Mouse (Mus musculus) stomach, embryonic 15.5 days (tissue): ENCODE measurements around the gene Hs3st6. TPM values are rescaled to one million over a fixed set of nuclear protein-coding genes. Genes with fewer than 3 reads are reported as not detected.

Experiments
- ATAC-seq: fragments of 200-750 bp; cut with Nextera tagmentation; 2 replicates; pipeline ENCODE4 v1.8.0; 2017; ENCODE audit warnings: low read depth, moderate number of reproducible peaks, moderate TSS enrichment; ENCODE audit not compliant: insufficient read depth, low FRiP score
- H3K27ac ChIP-seq: fragments of 300-500 bp; sonication (generic); 2 replicates; pipeline ENCODE4 v1.5.1; 2015; ENCODE audit warnings: mild to moderate bottlenecking, inconsistent platforms
- H3K27me3 ChIP-seq: fragments of 300-500 bp; sonication (generic); replicated peaks from 2 replicates; pipeline ENCODE4 v1.6.1; 2015; ENCODE audit warnings: inconsistent platforms
- H3K36me3 ChIP-seq: fragments of 300-500 bp; sonication (generic); 2 replicates; pipeline ENCODE4 v1.6.1; 2015; ENCODE audit warnings: inconsistent platforms
- H3K4me1 ChIP-seq: fragments of 300-500 bp; sonication (generic); 2 replicates; pipeline ENCODE4 v1.6.1; 2015; ENCODE audit warnings: inconsistent platforms
- H3K4me2 ChIP-seq: fragments of 300-500 bp; sonication (generic); 2 replicates; pipeline ENCODE4 v1.6.1; 2015; ENCODE audit warnings: mild to moderate bottlenecking, inconsistent platforms
- H3K4me3 ChIP-seq: fragments of 300-500 bp; sonication (generic); replicated peaks from 2 replicates; pipeline ENCODE4 v1.5.1; 2015; ENCODE audit warnings: inconsistent platforms
- H3K9ac ChIP-seq: fragments of 300-500 bp; sonication (generic); 2 replicates; pipeline ENCODE4 v1.6.1; 2015; ENCODE audit warnings: inconsistent platforms
- H3K9me3 ChIP-seq: fragments of 300-500 bp; sonication (generic); 2 replicates; pipeline ENCODE4 v1.6.1; 2016; ENCODE audit warnings: inconsistent platforms
- WGBS: fragments of 180-500 bp; shearing (Covaris S2); methylation state at CpG from one replicate; pipeline ENCODE4 v1.1.7; 2015; 5-methylcytosine and 5-hydroxymethylcytosine counted together
- polyA plus RNA-seq: library from polyadenylated mRNA; unstranded; fragments of >200 nt; fragmentation: Nextera tagmentation; extraction: Ambion mirVana; gene quantifications from 2 replicates; pipeline ENCODE4 v1.2.1, GENCODE M21; 2015

The Hs3st6 gene
- polyA plus RNA-seq, 1 experiment from 2014 or later, result 1.5 TPM

DNA sequence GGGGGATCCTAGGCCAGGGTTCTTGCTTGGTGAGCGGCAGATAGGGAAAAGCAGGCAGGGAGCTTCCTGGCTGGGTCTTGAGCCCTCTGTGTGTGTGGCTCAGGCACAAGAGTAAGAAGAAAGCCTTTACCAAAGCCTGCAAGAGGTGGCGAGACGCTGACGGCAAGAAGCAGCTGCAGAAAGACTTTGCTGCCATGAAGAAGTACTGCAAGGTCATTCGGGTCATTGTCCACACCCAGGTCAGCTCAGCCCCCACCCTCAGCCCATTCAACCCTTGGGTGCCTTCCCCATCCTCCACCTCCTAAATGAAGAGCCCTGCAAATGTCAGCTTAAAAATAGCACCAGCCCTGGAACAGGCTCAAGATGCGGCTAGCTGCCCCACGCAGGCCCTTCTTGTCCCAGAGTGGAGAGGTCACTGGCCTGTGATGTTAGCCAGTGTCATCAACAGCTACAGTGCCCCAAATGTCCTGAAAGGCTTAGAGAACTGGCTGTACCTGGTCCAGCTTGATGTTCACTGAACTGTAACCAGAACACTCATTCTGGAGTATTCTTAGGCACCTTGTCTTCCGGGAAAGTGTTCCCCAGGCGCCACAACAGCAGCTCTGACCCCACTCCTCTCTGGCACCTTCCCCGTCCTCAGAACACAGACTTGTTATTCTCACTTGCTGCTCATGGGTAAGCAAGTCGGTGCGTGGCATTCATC lies 20.4 kb upstream of the Hs3st6 start:
- peaks cover 11% of the 10 kb centered on the region; the same call in 1 of the 2 replicates for H3K4me1 ChIP-seq
- H3K27ac ChIP-seq, result no peak overlapping the region
- no peaks in the 10 kb centered on the region for H3K27me3 ChIP-seq
- H3K36me3 ChIP-seq, result no peaks in the 10 kb centered on the region
- ATAC-seq, result no peak
- H3K9ac ChIP-seq, result no peak overlapping the region
- H3K4me2 ChIP-seq, result no peak overlapping the region
- H3K9me3 ChIP-seq, result no peaks in the 10 kb centered on the region
- H3K4me3 ChIP-seq, result no peak overlapping the region
- WGBS, result 76% methylated on average over 12 of the region's 12 CpGs

- ATAC-seq, result no peak
- 87% methylated on average over 21 of the region's 21 CpGs for WGBS
- peaks cover 11% of the 10 kb centered on the region; the same call in 1 of the 2 replicates for H3K4me1 ChIP-seq
- H3K4me2 ChIP-seq, result no peak overlapping the region
- no peak overlapping the region for H3K4me3 ChIP-seq
- no peak overlapping the region for H3K9ac ChIP-seq
- no peaks in the 10 kb centered on the region for H3K27me3 ChIP-seq
- H3K9me3 ChIP-seq, result no peaks in the 10 kb centered on the region
- no peak overlapping the region for H3K27ac ChIP-seq
- H3K36me3 ChIP-seq, result no peaks in the 10 kb centered on the region
These were observed 19.2 kb upstream of the Hs3st6 start for GRCm38 (mm10) chr17:24733434-24734050.

- Histone ChIP-seq H3K9ac (no peak overlapping the region), H3K27ac (no peak overlapping the region), H3K36me3 (no peaks in the 10 kb centered on the region), H3K4me3 (no peak overlapping the region), H3K9me3 (no peaks in the 10 kb centered on the region), H3K4me2 (no peak overlapping the region), H3K4me1 (peaks cover 14% of the 10 kb centered on the region; the same call in 1 of the 2 replicates), H3K27me3 (no peaks in the 10 kb centered on the region)
- WGBS, result 83% methylated on average over 1 of the region's 1 CpGs
- no peak for ATAC-seq
These were observed 18.3 kb upstream of the Hs3st6 start for GRCm38 (mm10) chr17:24734513-24734912.

GRCm38 (mm10) chr17:24735446-24735845 lies 17.3 kb upstream of the Hs3st6 start:
- 87% methylated on average over 7 of the region's 7 CpGs for WGBS
- Histone ChIP-seq H3K9ac (no peak overlapping the region), H3K9me3 (no peaks in the 10 kb centered on the region), H3K4me3 (no peak overlapping the region), H3K27me3 (no peaks in the 10 kb centered on the region), H3K27ac (no peak overlapping the region), H3K36me3 (0 out of 2 replicates have a peak, but pooled peaks cover 6% of the 10 kb centered on the region), H3K4me1 (peaks cover 19% of the 10 kb centered on the region; the same call in 1 of the 2 replicates), H3K4me2 (no peak overlapping the region)
- ATAC-seq, result no peak

DNA sequence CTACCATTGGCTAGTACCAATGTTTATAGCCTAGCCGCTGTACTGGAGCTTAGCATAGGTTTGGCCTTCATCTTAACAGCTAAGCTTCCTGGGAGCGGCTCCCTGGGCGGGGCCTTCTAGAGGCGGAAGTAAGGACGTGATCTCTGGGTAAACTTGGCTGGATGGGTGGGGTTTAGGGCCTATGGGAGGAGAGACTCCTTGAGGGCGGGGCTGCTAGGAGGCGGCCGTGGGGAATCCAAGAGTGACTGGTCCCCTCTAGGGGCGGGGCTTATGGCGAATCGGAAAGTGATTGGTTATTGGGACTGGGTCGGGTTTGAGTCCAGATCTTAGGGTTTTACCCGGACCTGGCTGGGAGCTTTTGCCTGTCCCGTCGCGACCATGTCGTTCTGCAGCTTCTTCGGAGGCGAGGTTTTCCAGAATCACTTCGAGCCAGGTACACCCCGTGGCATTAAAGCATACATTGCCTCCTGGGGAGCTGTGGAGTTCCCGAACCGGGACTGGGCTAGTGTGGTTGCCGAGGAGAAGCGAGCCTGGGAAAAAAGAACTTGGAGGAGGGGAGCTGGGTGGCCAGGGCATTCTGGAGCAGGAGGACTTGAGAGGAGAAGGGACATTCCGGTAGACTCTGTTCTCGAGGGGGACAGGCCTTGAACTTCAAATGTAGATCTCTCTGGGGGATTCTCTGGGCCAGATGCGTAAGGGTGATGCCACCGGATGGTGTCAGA lies 16.3 kb upstream of the Hs3st6 start, which contains the start of gene Msrb1:
TSS of gene Msrb1 (plus strand) at position 313 of the 722 bp plus-strand sequence.
- no peaks in the 10 kb centered on the region for H3K9me3 ChIP-seq
- peaks cover 10% of the 10 kb centered on the region; the same call in 1 of the 2 replicates for H3K36me3 ChIP-seq
- no peaks in the 10 kb centered on the region for H3K27me3 ChIP-seq
- peak within 1 kb of the TSS; percentile 71 for H3K4me3 ChIP-seq
- under 1% methylated on average over 29 of the region's 29 CpGs for WGBS
- peak within 1 kb of the TSS; percentile 40 for H3K9ac ChIP-seq
- H3K4me2 ChIP-seq, result peak within 1 kb of the TSS; percentile 91
- ATAC-seq, result peak; percentile 97
- H3K4me1 ChIP-seq, result peaks cover 19% of the 10 kb centered on the region; the same call in 1 of the 2 replicates
- H3K27ac ChIP-seq, result peak within 1 kb of the TSS; percentile 62

- Histone ChIP-seq H3K4me2 (peak overlapping the region; percentile 91), H3K27ac (peak overlapping the region; percentile 49; the same call in 1 of the 2 replicates), H3K9me3 (no peaks in the 10 kb centered on the region), H3K4me1 (peaks cover 19% of the 10 kb centered on the region; the same call in 1 of the 2 replicates), H3K36me3 (peaks cover 10% of the 10 kb centered on the region; the same call in 1 of the 2 replicates), H3K27me3 (no peaks in the 10 kb centered on the region), H3K4me3 (peak overlapping the region; percentile 71), H3K9ac (peak overlapping the region; percentile 40)
- no peak for ATAC-seq
- 20% methylated on average over 8 of the region's 8 CpGs for WGBS
These were observed 15.5 kb upstream of the Hs3st6 start for GRCm38 (mm10) chr17:24737135-24737810.

DNA sequence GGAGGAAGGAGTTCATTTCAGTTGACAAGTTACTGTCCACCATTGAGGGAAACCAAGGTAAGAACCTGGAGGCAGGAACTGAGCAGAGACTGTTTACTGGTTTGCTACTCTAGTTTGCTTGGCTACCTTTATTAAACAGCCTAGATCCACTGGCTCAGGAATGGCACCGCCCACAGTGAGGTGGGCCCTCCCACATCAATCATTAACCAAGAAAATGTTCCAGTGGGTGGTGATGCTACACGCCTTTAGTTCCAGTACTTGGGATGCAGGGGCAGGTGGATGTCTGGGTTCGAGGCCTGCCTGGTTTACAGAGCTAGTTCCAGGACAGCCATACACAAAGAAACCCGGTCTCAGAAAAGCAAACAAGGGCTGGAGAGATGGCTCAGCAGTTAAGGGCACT lies 14.6 kb upstream of the Hs3st6 start:
- Histone ChIP-seq H3K4me3 (no peak overlapping the region), H3K4me1 (peaks cover 19% of the 10 kb centered on the region; the same call in 1 of the 2 replicates), H3K27ac (no peak overlapping the region), H3K4me2 (no peak overlapping the region), H3K9me3 (no peaks in the 10 kb centered on the region), H3K9ac (no peak overlapping the region), H3K27me3 (no peaks in the 10 kb centered on the region), H3K36me3 (peaks cover 10% of the 10 kb centered on the region; the same call in 1 of the 2 replicates)
- ATAC-seq, result no peak
- 80% methylated on average over 4 of the region's 4 CpGs for WGBS

DNA sequence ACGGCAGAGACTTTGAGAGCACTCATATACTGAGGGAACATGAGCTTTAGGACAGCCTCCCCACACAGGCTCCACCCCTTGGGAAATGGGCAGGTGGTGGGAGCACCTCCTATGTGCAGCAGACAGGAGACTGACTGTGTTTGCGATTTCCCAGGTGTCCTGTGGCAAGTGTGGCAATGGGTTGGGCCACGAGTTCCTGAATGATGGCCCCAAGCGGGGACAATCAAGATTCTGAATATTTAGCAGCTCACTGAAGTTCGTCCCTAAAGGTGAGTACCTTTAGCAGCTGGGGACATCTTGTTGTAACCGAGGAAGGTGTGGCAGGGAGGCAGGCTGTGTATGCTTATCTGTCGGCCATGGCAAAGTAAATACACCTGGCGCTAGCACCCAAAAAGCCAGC lies 12.9 kb upstream of the Hs3st6 start:
- ATAC-seq, result no peak
- H3K36me3 ChIP-seq, result peaks cover 10% of the 10 kb centered on the region; the same call in 1 of the 2 replicates
- H3K4me2 ChIP-seq, result no peak overlapping the region
- 67% methylated on average over 8 of the region's 8 CpGs for WGBS
- no peak overlapping the region for H3K9ac ChIP-seq
- no peak overlapping the region for H3K4me3 ChIP-seq
- no peaks in the 10 kb centered on the region for H3K27me3 ChIP-seq
- no peak overlapping the region; the same call in 1 of the 2 replicates for H3K27ac ChIP-seq
- no peaks in the 10 kb centered on the region for H3K9me3 ChIP-seq
- peaks cover 19% of the 10 kb centered on the region; the same call in 1 of the 2 replicates for H3K4me1 ChIP-seq

- no peak for ATAC-seq
- no peak overlapping the region for H3K27ac ChIP-seq
- H3K4me2 ChIP-seq, result no peak overlapping the region
- no peaks in the 10 kb centered on the region for H3K27me3 ChIP-seq
- WGBS, result 78% methylated on average over 8 of the region's 8 CpGs
- peaks cover 10% of the 10 kb centered on the region; the same call in 1 of the 2 replicates for H3K36me3 ChIP-seq
- H3K9ac ChIP-seq, result no peak overlapping the region
- H3K4me3 ChIP-seq, result no peak overlapping the region
- H3K4me1 ChIP-seq, result 0 out of 2 replicates have a peak, but pooled peaks cover 13% of the 10 kb centered on the region
- H3K9me3 ChIP-seq, result no peaks in the 10 kb centered on the region
These were observed 10.5 kb upstream of the Hs3st6 start for GRCm38 (mm10) chr17:24742307-24742706.

DNA sequence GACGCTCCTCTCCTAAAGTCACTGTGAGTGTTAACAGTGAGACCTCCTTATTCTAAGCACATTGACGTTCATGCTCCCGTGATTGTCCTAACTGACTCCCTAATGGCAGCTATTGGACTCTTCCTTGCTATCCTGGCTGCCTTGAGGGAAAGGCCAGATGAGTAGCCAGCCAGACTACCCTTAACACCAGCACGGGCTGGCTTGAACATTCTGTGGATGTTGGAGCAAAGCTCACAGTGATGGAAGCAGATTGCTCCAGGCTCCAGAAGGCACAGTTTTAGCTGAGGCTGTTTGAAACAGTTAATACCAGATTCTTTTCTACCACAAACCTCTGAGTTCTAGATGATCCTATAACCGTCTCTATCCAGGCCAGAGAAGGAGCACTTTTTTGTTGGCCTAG lies 8.9 kb upstream of the Hs3st6 start:
- Histone ChIP-seq H3K27me3 (no peaks in the 10 kb centered on the region), H3K4me3 (no peak overlapping the region), H3K9me3 (no peaks in the 10 kb centered on the region), H3K9ac (no peak overlapping the region), H3K4me2 (no peak overlapping the region), H3K4me1 (0 out of 2 replicates have a peak, but pooled peaks cover 12% of the 10 kb centered on the region), H3K27ac (no peak overlapping the region), H3K36me3 (peaks cover 10% of the 10 kb centered on the region; the same call in 1 of the 2 replicates)
- ATAC-seq, result no peak
- WGBS, result 79% methylated on average over 5 of the region's 5 CpGs

DNA sequence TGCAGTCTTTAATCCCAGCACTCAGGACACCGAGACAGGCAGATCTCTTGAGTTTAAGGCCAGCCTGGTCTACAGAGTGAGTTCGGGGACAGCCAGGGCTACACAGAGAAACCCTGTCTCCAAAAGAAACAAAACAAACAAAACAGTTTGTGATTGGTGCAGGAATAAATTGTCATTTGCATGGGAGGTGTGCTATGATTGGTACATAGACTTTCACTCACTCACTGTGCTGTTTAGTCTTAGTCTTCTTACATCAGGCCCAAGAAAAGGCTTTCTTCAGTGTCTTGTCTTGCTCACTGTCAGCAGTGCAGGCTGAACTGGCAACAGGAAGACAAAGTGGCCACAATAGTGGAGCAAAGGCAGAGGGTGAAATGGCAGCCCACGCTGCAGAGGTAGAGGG lies 8.4 kb upstream of the Hs3st6 start:
- WGBS, result 67% methylated on average over 3 of the region's 3 CpGs
- H3K4me2 ChIP-seq, result no peak overlapping the region
- H3K4me3 ChIP-seq, result no peak overlapping the region
- peaks cover 10% of the 10 kb centered on the region; the same call in 1 of the 2 replicates for H3K36me3 ChIP-seq
- no peak for ATAC-seq
- no peaks in the 10 kb centered on the region for H3K27me3 ChIP-seq
- no peaks in the 10 kb centered on the region for H3K9me3 ChIP-seq
- 0 out of 2 replicates have a peak, but pooled peaks cover 11% of the 10 kb centered on the region for H3K4me1 ChIP-seq
- no peak overlapping the region for H3K9ac ChIP-seq
- no peak overlapping the region for H3K27ac ChIP-seq
